In genomic region chr6:54368071-54368470, GRCm38 (mm10) we compare ENCODE assay signal across 9 mouse cellular contexts. TPM values are rescaled to one million over a fixed set of nuclear protein-coding genes. Genes with fewer than 3 reads are reported as not detected.
DNase-seq lines count a peak whose midpoint lies in the region; ATAC-seq and TF ChIP-seq lines count a peak whose summit lies in the region.
"Had no signal": no experiment of that assay in that cellular context is flagged by ENCODE, and none has a peak within 500 bp of the region (broad histone marks: within the 10 kb centered on the region; RNA-seq: fewer than 3 reads in every experiment).

No protein-coding gene starts in this region.

- ATAC-seq in kidney, embryonic 16.5 days (ENCODE audit: low FRiP score, low TSS enrichment) = no peak
- peak; percentile 59; the same call in 1 of the 2 replicates for ATAC-seq in midbrain, embryonic 11.5 days (ENCODE audit: low FRiP score)

- no peaks in the 10 kb centered on the region for H3K27me3 ChIP-seq in kidney, embryonic 16.5 days (ENCODE audit: insufficient read depth, low read length)
- H3K27me3 ChIP-seq in heart, adult 2 months (ENCODE audit: control insufficient read depth, insufficient read depth, low read length) = no peaks in the 10 kb centered on the region
- H3K27me3 ChIP-seq in midbrain, embryonic 11.5 days (ENCODE audit: control insufficient read depth, insufficient read depth, low read length) = no peaks in the 10 kb centered on the region
- H3K27me3 ChIP-seq: embryonic facial prominence, embryonic 13.5 days had no signal

- intact Hi-C loops in heart, adult 2 months (cut with DNase I) = loop anchor here (5.0 kb wide), 2 partner anchors 96 to 111 kb away; no protein-coding TSS in a partner anchor

- TF ChIP-seq POLR2A in heart, adult 2 months (IDR thresholded peaks at IDR 0.05; ENCODE audit: insufficient read depth, low read depth, low read length) = no peak

- peaks cover 9% of the 10 kb centered on the region for H3K4me1 ChIP-seq in kidney, embryonic 16.5 days (ENCODE audit: insufficient read depth, low read length)
- H3K4me1 ChIP-seq in heart, adult 2 months (ENCODE audit: control insufficient read depth, insufficient read depth, low read length) = peaks cover 2% of the 10 kb centered on the region
- no peaks in the 10 kb centered on the region; the same call in 1 of the 2 replicates for H3K4me1 ChIP-seq in midbrain, embryonic 11.5 days (ENCODE audit: control insufficient read depth, insufficient read depth, low read length)

- peak; percentile 54 for DNase-seq in kidney, adult 18-20 months
- DNase-seq in ES-CJ7 (ENCODE audit: low read depth, low spot score) = peak; percentile 72
- DNase-seq in cerebellum, adult 8-10 months = peak; percentile 55
- peak; percentile 29 to 40 for DNase-seq in heart, adult 2 months
- DNase-seq in kidney, postnatal 10 days = peak; percentile 70
- DNase-seq in midbrain, embryonic 11.5 days (ENCODE audit: low spot score, missing footprints) = peak; percentile 95
- DNase-seq in thymus, postnatal 4 days = peak; percentile 35

- no peaks in the 10 kb centered on the region for H3K36me3 ChIP-seq in kidney, embryonic 16.5 days (ENCODE audit: insufficient read depth, low read length)
- no peaks in the 10 kb centered on the region for H3K36me3 ChIP-seq in heart, adult 2 months (ENCODE audit: control insufficient read depth, insufficient read depth, low read length)
- no peaks in the 10 kb centered on the region for H3K36me3 ChIP-seq in midbrain, embryonic 11.5 days (ENCODE audit: control insufficient read depth, insufficient read depth, low read length)
- H3K36me3 ChIP-seq: embryonic facial prominence, embryonic 13.5 days had no signal

- no peak overlapping the region for H3K27ac ChIP-seq in kidney, embryonic 16.5 days (ENCODE audit: low read length)
- H3K27ac ChIP-seq in heart, adult 2 months = no peak overlapping the region
- H3K27ac ChIP-seq in midbrain, embryonic 11.5 days (ENCODE audit: low read depth, low read length) = no peak overlapping the region
- H3K27ac ChIP-seq: embryonic facial prominence, embryonic 13.5 days had no signal

- no peaks in the 10 kb centered on the region for H3K79me2 ChIP-seq in heart, adult 2 months (replicated peaks; ENCODE audit: control insufficient read depth, insufficient read depth, low read length)

- no peak overlapping the region for H3K4me2 ChIP-seq in kidney, embryonic 16.5 days (replicated peaks; ENCODE audit: low read depth, low read length)
- H3K4me2 ChIP-seq in midbrain, embryonic 11.5 days = no peak overlapping the region
- H3K4me2 ChIP-seq: embryonic facial prominence, embryonic 13.5 days had no signal

- 0 out of 2 replicates have a peak, but pooled peaks have one; percentile 44 for TF ChIP-seq EP300 in heart, adult 2 months (IDR thresholded peaks at IDR 0.05; ENCODE audit: insufficient read depth, low read depth, low read length)

- H3K4me3 ChIP-seq in kidney, embryonic 16.5 days (ENCODE audit: low read length) = no peak overlapping the region
- no peak overlapping the region for H3K4me3 ChIP-seq in heart, adult 2 months
- H3K4me3 ChIP-seq in midbrain, embryonic 11.5 days (ENCODE audit: low read depth, low read length) = no peak overlapping the region
- H3K4me3 ChIP-seq: embryonic facial prominence, embryonic 13.5 days had no signal

- peak; percentile 87 for TF ChIP-seq CTCF in heart, adult 2 months (IDR thresholded peaks at IDR 0.05)

- WGBS in kidney, embryonic 16.5 days = 11% methylated on average over 6 of the region's 6 CpGs
- 4% methylated on average over 6 of the region's 6 CpGs for whole genome bisulfite sequencing in heart, adult 2 months
- 11% methylated on average over 6 of the region's 6 CpGs for WGBS in midbrain, embryonic 11.5 days

- no peak overlapping the region for H3K9ac ChIP-seq in kidney, embryonic 16.5 days (replicated peaks; ENCODE audit: low read length)
- no peak overlapping the region for H3K9ac ChIP-seq in heart, adult 2 months (ENCODE audit: low read depth, low read length)
- H3K9ac ChIP-seq in midbrain, embryonic 11.5 days (ENCODE audit: low read length) = no peak overlapping the region
- H3K9ac ChIP-seq: embryonic facial prominence, embryonic 13.5 days had no signal

- no peaks in the 10 kb centered on the region for H3K9me3 ChIP-seq in kidney, embryonic 16.5 days (ENCODE audit: low read length)
- no peaks in the 10 kb centered on the region for H3K9me3 ChIP-seq in midbrain, embryonic 11.5 days (ENCODE audit: control insufficient read depth, low read length)
- H3K9me3 ChIP-seq: embryonic facial prominence, embryonic 13.5 days had no signal

RNA-seq across cellular contexts. Expression of gene Prr15, which starts 42.4 kb away (rescaled TPM):
- 8.9 and 9.2 TPM in 2 replicates for polyA plus RNA-seq in kidney, embryonic 16.5 days (2015; fragmentation: Nextera tagmentation; extraction: Ambion mirVana)
- total RNA-seq in heart, adult 2 months (2021) = 1 to 10 TPM; 1.7 to 2.6 TPM
- 1.1 and 1.2 TPM in 2 replicates for polyA plus RNA-seq in heart, adult 2 months (2012; rRNA removed)
- 0.54 and 0.97 TPM in 2 replicates for polyA plus RNA-seq in midbrain, embryonic 11.5 days (2014; fragmentation: Nextera tagmentation; extraction: Ambion mirVana)

Comparison
In these comparisons a context has a peak if more than half of its experiments do, and no peak if none do; other contexts are left out.
1. DNase-seq: peak in every context shown above with its lines; median percentile 95 in midbrain, embryonic 11.5 days; 72 in ES-CJ7; 70 in kidney, postnatal 10 days; 55 in cerebellum, adult 8-10 months; 54 in kidney, adult 18-20 months; 35 in thymus, postnatal 4 days; 34 in heart, adult 2 months.